Mouse (Mus musculus) lung, adult 2 months (tissue): ENCODE data around the gene Dop1a.
"Not testable (repeated sequence)": the region's sequence is repeated elsewhere in the genome, so short reads cannot be mapped to it uniquely, and the experiment has no call there.

Experiments
- CTCF ChIP-seq: fragments of 200-500 bp; IDR thresholded peaks from 2 replicates; pipeline ENCODE4 v1.5.1; 2011; ENCODE audit warnings: mild to moderate bottlenecking, low read length, control low read depth; ENCODE audit not compliant: insufficient read depth
- POLR2A ChIP-seq: fragments of 200-500 bp; IDR thresholded peaks from 2 replicates; pipeline ENCODE4 v1.6.1; 2011; ENCODE audit warnings: low read depth, mild to moderate bottlenecking, control low read depth, low read length, borderline replicate concordance; ENCODE audit errors: extremely low read depth

DNA sequence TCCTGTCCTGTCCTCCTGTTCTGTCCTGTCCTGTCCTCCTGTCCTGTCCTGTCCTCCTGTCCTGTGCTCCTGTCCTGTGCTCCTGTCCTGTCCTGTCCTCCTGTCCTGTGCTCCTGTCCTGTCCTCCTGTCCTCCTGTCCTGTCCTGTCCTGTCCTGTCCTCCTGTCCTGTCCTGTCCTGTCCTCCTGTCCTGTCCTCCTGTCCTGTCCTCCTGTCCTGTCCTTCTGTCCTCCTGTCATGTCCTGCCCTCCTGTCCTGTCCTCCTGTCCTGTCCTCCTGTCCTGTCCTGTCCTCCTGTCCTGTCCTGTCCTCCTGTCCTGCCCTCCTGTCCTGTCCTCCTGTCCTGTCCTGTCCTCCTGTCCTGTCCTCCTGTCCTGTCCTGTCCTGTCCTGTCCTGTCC, 130.0 kb downstream of the Dop1a start:
- not testable (repeated sequence) for TF ChIP-seq POLR2A, CTCF
